Mouse (Mus musculus): ENCODE measurements around the gene Zbed3. TPM values are rescaled to one million over a fixed set of nuclear protein-coding genes. Genes with fewer than 3 reads are reported as not detected.
A peak's percentile ranks its signal among the peaks of the same experiment; 100 is the strongest.

The Zbed3 gene
- 9.4 and 12.4 TPM in 2 replicates for polyA plus RNA-seq (2012; rRNA removed)

DNA sequence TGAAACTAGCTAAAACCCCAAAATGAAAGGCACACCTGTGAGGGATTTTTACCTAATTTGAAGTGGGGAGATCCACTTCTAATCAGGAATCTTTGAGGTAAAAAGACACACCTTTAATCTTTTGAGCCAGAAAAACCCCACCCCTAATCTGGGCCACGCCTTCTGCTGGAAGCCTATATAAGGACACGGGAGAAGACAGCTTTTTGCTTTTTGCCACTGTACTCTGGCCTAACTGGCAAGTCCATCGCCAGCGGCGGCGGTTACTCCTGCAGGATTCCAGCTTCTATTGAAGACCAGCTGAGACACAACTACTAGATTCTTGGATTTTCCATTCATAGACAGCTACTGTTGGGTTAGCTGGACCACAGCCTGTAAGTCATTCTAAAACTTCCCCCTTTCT is at the start of gene Zbed3:
Gene Zbed3 (plus strand): TSS at position 213 of the 400 bp plus-strand sequence.
- H3K27ac ChIP-seq (ENCODE audit: insufficient read depth, low read length): no peak within 1 kb of the TSS
- TF ChIP-seq POLR2A (IDR thresholded peaks at IDR 0.05; ENCODE audit: low read depth, low read length) (no peak), CTCF (IDR thresholded peaks at IDR 0.05; ENCODE audit: extremely low read depth, insufficient read depth, insufficient read length, insufficient replicate concordance) (no peak)
- no peak for DNase-seq (ENCODE audit: low read depth in 1 of 2, low spot score in 2 of 2)
- H3K4me3 ChIP-seq (ENCODE audit: extremely low read depth, insufficient read depth, insufficient read length): peak within 1 kb of the TSS; percentile 83
- WGBS: 95% methylated on average over 6 of the region's 6 CpGs
- H3K36me3 ChIP-seq (ENCODE audit: control insufficient read depth, insufficient read depth, low read length): no peaks in the 10 kb centered on the region
- H3K4me1 ChIP-seq (ENCODE audit: control insufficient read depth, insufficient read depth, insufficient read length): no peaks in the 10 kb centered on the region
- H3K27me3 ChIP-seq (ENCODE audit: control insufficient read depth, insufficient read depth, low read length): 0 out of 2 replicates have a peak, but pooled peaks cover 1% of the 10 kb centered on the region

DNA sequence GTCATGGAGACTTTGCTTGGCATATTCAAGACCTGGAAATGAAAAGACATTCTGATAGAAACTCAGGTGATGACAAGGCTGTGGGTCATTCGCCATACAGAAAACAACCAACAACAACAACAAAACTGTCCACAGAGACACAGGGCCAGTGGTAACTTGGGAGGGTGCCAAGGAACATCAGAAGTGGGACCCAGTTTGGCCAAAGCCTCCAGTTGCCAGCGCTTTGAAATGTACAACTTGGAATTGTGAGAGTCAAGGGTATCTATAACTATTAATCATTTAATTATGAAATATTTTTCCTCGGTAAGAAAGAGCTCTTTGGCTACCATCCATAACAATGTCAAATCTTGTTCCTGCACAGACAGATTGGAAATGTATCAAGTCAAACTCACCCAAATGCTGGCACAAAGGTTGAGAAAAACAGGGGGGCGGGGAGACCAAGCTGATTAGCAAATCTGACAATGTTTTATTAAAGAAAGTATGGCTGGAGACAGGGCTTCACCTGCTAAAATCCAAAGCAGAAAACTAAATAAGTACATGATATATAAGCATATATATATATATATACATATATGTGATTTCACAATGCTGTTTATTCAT is 44.9 kb upstream of the Zbed3 start:
- Histone ChIP-seq H3K4me3 (ENCODE audit: extremely low read depth, insufficient read depth, insufficient read length) (no peak overlapping the region), H3K36me3 (ENCODE audit: control insufficient read depth, insufficient read depth, low read length) (no peaks in the 10 kb centered on the region), H3K27ac (ENCODE audit: insufficient read depth, low read length) (no peak overlapping the region), H3K4me1 (ENCODE audit: control insufficient read depth, insufficient read depth, insufficient read length) (no peaks in the 10 kb centered on the region), H3K27me3 (ENCODE audit: control insufficient read depth, insufficient read depth, low read length) (no peaks in the 10 kb centered on the region)
- TF ChIP-seq POLR2A (IDR thresholded peaks at IDR 0.05; ENCODE audit: low read depth, low read length) (no peak), CTCF (IDR thresholded peaks at IDR 0.05; ENCODE audit: extremely low read depth, insufficient read depth, insufficient read length, insufficient replicate concordance) (no peak)
- WGBS: 84% methylated on average over 4 of the region's 4 CpGs
- no peak for DNase-seq (ENCODE audit: low read depth in 1 of 2, low spot score in 2 of 2)

DNA sequence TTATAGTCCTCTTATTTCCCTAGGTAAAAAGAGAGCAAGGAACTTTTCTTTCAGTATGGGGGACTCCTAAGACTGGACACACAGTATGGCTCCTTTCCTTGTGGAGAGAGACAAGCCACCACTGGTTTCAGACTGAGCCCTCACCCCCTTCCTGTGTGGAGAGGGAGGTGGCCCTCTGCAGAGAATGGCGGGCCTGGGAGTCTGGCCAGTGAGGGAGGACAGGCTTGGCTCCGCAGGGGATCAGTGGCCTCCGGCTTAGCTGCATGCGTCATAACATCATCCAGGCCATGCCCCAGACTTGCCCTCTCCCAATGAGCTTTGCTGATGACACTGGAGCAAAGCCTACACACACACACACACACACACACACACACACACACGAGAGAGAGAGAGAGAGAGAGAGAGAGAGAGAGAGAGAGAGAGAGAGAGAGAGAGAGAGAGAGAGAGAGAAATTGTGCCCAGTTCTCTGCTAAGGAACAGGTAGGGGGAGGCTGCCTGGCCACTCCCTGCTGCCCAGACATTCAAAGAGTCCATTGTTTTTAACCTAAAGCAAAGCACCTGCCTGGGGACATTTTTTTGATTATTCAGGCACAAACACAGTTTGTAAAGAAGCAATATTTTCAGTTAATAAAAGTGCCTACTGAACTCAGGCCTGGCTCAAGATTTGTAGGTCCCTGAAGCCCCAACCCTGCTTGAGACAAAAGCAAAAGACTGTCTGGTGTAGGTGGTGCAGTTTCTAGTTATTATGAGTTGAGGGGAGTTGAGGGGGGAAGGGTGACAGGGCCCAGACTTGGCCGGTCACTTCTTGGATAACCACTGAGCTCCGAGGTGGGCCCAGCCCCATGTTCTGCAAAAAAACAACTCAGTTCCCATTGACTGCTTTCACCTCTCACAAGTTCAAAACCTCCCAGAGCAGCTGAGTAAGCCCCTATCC is 41.4 kb upstream of the Zbed3 start:
- WGBS: 87% methylated on average over 6 of the region's 7 CpGs
- Histone ChIP-seq H3K4me3 (ENCODE audit: extremely low read depth, insufficient read depth, insufficient read length) (no peak overlapping the region), H3K4me1 (ENCODE audit: control insufficient read depth, insufficient read depth, insufficient read length) (no peaks in the 10 kb centered on the region), H3K27ac (ENCODE audit: insufficient read depth, low read length) (no peak overlapping the region), H3K27me3 (ENCODE audit: control insufficient read depth, insufficient read depth, low read length) (no peaks in the 10 kb centered on the region), H3K36me3 (ENCODE audit: control insufficient read depth, insufficient read depth, low read length) (no peaks in the 10 kb centered on the region)
- DNase-seq (ENCODE audit: low read depth in 1 of 2, low spot score in 2 of 2): no peak
- TF ChIP-seq POLR2A (IDR thresholded peaks at IDR 0.05; ENCODE audit: low read depth, low read length): no peak
- no peak for TF ChIP-seq CTCF (IDR thresholded peaks at IDR 0.05; ENCODE audit: extremely low read depth, insufficient read depth, insufficient read length, insufficient replicate concordance)

DNA sequence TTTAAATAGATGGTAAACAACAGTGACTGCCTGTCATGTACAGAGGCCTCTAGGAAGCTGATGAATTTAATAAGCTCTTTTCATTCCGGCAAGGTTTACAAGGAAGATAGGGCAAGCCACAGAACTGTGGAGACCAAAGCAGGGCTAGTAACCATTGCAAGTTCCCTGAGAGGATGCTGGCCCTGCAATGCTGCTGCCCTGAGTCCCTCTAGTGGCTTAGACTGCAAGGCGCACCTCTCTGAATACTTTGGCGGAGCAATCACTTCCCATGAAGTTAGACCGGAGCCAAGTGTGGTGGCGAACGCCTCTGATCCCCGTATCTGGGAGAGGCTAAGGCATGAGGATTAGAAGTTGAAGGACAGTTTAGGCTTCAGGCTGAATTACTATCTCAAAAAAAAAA is 36.4 kb upstream of the Zbed3 start:
- peak in 1 of 2 experiments; percentile 8 for DNase-seq (ENCODE audit: low read depth in 1 of 2, low spot score in 2 of 2)
- H3K4me1 ChIP-seq (ENCODE audit: control insufficient read depth, insufficient read depth, insufficient read length): no peaks in the 10 kb centered on the region
- no peak overlapping the region for H3K27ac ChIP-seq (ENCODE audit: insufficient read depth, low read length)
- no peak overlapping the region for H3K4me3 ChIP-seq (ENCODE audit: extremely low read depth, insufficient read depth, insufficient read length)
- no peaks in the 10 kb centered on the region for H3K36me3 ChIP-seq (ENCODE audit: control insufficient read depth, insufficient read depth, low read length)
- WGBS: 6% methylated on average over 7 of the region's 7 CpGs
- H3K27me3 ChIP-seq (ENCODE audit: control insufficient read depth, insufficient read depth, low read length): no peaks in the 10 kb centered on the region
- TF ChIP-seq CTCF (IDR thresholded peaks at IDR 0.05; ENCODE audit: extremely low read depth, insufficient read depth, insufficient read length, insufficient replicate concordance) (peak; percentile 25; the same call in 1 of the 2 replicates), POLR2A (IDR thresholded peaks at IDR 0.05; ENCODE audit: low read depth, low read length) (no peak)

DNA sequence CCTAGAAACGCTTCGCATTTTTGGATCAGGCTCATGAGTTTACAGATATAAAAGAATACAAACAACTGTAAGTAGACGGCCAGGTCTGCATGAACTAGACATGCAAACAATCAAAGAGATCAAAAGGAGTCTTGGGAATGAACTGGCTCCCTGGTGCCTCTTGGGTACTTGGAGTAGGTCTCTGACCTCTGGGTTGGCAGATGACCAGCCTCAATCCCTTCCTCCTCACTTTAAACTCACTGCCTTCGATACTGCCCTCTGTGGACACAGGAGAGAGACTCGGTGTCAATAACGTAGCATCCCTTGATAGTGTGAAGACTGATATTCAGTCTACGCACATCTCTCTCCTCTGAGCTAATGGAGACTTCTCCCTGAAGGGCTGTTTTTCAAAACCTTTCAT is 35.4 kb upstream of the Zbed3 start:
- no peak for DNase-seq (ENCODE audit: low read depth in 1 of 2, low spot score in 2 of 2)
- WGBS: 87% methylated on average over 7 of the region's 7 CpGs
- no peaks in the 10 kb centered on the region for H3K27me3 ChIP-seq (ENCODE audit: control insufficient read depth, insufficient read depth, low read length)
- no peaks in the 10 kb centered on the region for H3K4me1 ChIP-seq (ENCODE audit: control insufficient read depth, insufficient read depth, insufficient read length)
- no peak overlapping the region for H3K27ac ChIP-seq (ENCODE audit: insufficient read depth, low read length)
- H3K36me3 ChIP-seq (ENCODE audit: control insufficient read depth, insufficient read depth, low read length): no peaks in the 10 kb centered on the region
- TF ChIP-seq CTCF (IDR thresholded peaks at IDR 0.05; ENCODE audit: extremely low read depth, insufficient read depth, insufficient read length, insufficient replicate concordance) (no peak), POLR2A (IDR thresholded peaks at IDR 0.05; ENCODE audit: low read depth, low read length) (no peak)
- no peak overlapping the region for H3K4me3 ChIP-seq (ENCODE audit: extremely low read depth, insufficient read depth, insufficient read length)

DNA sequence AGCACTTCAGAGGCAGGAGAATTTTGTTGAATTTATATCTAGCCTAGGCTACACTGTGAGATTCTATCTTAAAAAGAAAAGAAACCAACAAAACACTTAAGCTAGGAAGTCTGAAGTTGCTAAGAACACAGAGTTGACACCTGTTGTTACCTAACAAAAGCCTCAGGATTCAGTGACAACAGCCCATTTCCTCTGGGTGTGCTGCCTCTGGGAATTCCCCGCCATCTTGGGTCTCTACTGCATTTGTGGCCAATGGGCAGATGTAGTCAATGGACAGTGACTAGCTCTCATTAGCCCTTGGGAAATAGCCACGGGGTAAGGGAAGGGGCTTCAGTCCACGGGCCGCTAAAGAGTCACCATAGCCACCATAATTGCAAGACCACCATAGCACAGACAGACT is 31.4 kb upstream of the Zbed3 start:
- H3K36me3 ChIP-seq (ENCODE audit: control insufficient read depth, insufficient read depth, low read length): no peaks in the 10 kb centered on the region
- TF ChIP-seq POLR2A (IDR thresholded peaks at IDR 0.05; ENCODE audit: low read depth, low read length): no peak
- TF ChIP-seq CTCF (IDR thresholded peaks at IDR 0.05; ENCODE audit: extremely low read depth, insufficient read depth, insufficient read length, insufficient replicate concordance): no peak
- H3K27me3 ChIP-seq (ENCODE audit: control insufficient read depth, insufficient read depth, low read length): no peaks in the 10 kb centered on the region
- WGBS: 85% methylated on average over 4 of the region's 4 CpGs
- no peak for DNase-seq (ENCODE audit: low read depth in 1 of 2, low spot score in 2 of 2)
- H3K4me1 ChIP-seq (ENCODE audit: control insufficient read depth, insufficient read depth, insufficient read length): no peaks in the 10 kb centered on the region
- no peak overlapping the region for H3K27ac ChIP-seq (ENCODE audit: insufficient read depth, low read length)
- no peak overlapping the region for H3K4me3 ChIP-seq (ENCODE audit: extremely low read depth, insufficient read depth, insufficient read length)
